Mouse (Mus musculus) hindbrain, embryonic 10.5 days (tissue): Measurements from ENCODE around the gene Nsf. TPM values are rescaled to one million over a fixed set of nuclear protein-coding genes. Genes with fewer than 3 reads are reported as not detected.

Source experiments
- DNase-seq: peaks from one replicate; pipeline ENCODE4 v3.0.0-alpha.2; 2017; ENCODE audit warnings: low spot score
- H3K27ac ChIP-seq: fragments of 300-500 bp; sonication (generic); 2 replicates; pipeline ENCODE4 v1.5.1; 2016; ENCODE audit warnings: mild to moderate bottlenecking, moderate library complexity
- H3K27me3 ChIP-seq: fragments of 300-500 bp; sonication (generic); 2 replicates; pipeline ENCODE4 v1.6.1; 2016; ENCODE audit warnings: mild to moderate bottlenecking; ENCODE audit not compliant: poor library complexity, insufficient read depth, severe bottlenecking
- H3K36me3 ChIP-seq: fragments of 300-500 bp; sonication (generic); 2 replicates; pipeline ENCODE4 v1.6.1; 2016; ENCODE audit warnings: mild to moderate bottlenecking, moderate library complexity
- H3K4me1 ChIP-seq: fragments of 300-500 bp; sonication (generic); replicated peaks from 2 replicates; pipeline ENCODE4 v1.6.1; 2016; ENCODE audit warnings: mild to moderate bottlenecking
- H3K4me3 ChIP-seq: fragments of 300-500 bp; sonication (generic); 2 replicates; pipeline ENCODE4 v1.5.1; 2016; ENCODE audit warnings: mild to moderate bottlenecking, moderate library complexity
- H3K9me3 ChIP-seq: fragments of 300-500 bp; sonication (generic); 2 replicates; pipeline ENCODE4 v1.6.1; 2016; ENCODE audit warnings: mild to moderate bottlenecking, moderate library complexity
- WGBS: fragments of 180-500 bp; shearing (Covaris S2); methylation state at CpG from one replicate; pipeline ENCODE4 v1.1.7; 2016; 5-methylcytosine and 5-hydroxymethylcytosine counted together
- polyA plus RNA-seq: library from polyadenylated mRNA; unstranded; fragments of >200 nt; fragmentation: Nextera tagmentation; extraction: Ambion mirVana; gene quantifications from 2 replicates; pipeline ENCODE4 v1.2.1, GENCODE M21; 2016

Nsf gene
- polyA plus RNA-seq, 1 experiment from 2014 or later, result 53.1 TPM

DNA sequence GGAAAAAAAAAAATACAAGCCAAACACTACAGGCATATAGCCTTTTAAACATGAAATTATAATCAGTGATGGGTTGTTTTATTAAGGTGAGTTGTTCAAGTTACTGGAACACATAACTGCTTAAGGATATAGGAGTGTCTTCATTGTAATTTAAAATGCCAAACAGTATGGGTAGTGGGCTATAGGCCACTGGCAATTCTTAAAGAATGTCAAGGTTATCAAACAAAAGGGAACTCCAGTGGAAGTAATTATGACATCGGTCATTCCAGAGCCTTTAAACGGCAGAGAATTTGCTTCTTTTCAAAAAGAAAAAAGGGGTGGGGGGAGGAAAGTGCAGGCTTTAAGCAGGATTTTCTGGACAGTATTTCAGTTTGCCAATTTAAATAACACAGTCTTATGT lies 18.1 kb downstream of the Nsf start:
- Histone ChIP-seq H3K4me1 (peaks cover 5% of the 10 kb centered on the region; the same call in 1 of the 2 replicates), H3K36me3 (peaks cover 2% of the 10 kb centered on the region; the same call in 1 of the 2 replicates), H3K4me3 (no peak overlapping the region), H3K27ac (no peak overlapping the region), H3K27me3 (no peaks in the 10 kb centered on the region), H3K9me3 (no peaks in the 10 kb centered on the region)
- DNase-seq, result no peak
- WGBS, result 60% methylated on average over 2 of the region's 2 CpGs

DNA sequence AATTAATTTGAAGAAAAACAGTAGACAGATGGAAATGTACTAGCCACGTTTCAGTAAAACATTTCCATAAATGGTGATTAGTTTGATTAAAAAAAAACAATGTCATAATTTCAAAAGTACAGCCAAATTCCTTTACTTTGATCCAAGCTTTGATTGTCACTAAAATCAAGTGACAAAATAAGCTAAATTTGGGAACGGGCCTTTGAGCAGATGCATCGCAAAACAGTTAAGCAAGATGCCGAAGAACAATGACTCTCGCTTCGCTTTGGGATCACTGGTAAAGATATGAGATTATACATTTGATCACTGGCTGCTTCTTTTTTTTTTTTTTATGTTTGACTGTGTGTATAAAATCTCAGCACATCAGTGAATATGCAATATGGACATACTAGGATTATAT lies 20.0 kb downstream of the Nsf start:
- DNase-seq, result no peak
- no peak overlapping the region for H3K4me3 ChIP-seq
- H3K27me3 ChIP-seq, result no peaks in the 10 kb centered on the region
- peaks cover 7% of the 10 kb centered on the region for H3K36me3 ChIP-seq
- WGBS, result 95% methylated on average over 6 of the region's 6 CpGs
- H3K27ac ChIP-seq, result no peak overlapping the region
- H3K4me1 ChIP-seq, result peaks cover 5% of the 10 kb centered on the region; the same call in 1 of the 2 replicates
- H3K9me3 ChIP-seq, result no peaks in the 10 kb centered on the region

DNA sequence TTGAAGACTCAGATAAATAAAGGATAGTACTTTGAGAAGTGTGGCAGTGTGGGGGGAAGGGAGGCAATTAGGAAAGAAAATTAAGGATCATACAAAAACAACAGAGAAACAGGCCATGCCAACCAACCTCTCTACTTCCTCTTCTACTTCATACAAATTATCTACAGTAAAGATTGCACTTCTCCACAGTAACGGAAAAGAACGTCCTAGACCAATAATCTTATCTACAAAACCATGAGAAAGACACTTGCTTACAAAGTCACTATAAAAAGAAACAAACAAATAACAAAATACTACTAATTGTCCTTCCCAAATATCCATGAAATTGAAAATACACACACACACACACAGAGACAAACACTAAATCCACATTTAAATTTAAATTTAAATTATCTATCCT lies 29.9 kb downstream of the Nsf start:
- WGBS, result 91% methylated on average over 2 of the region's 2 CpGs
- Histone ChIP-seq H3K4me3 (no peak overlapping the region), H3K27me3 (no peaks in the 10 kb centered on the region), H3K36me3 (peaks cover 51% of the 10 kb centered on the region), H3K4me1 (no peaks in the 10 kb centered on the region), H3K27ac (no peak overlapping the region), H3K9me3 (no peaks in the 10 kb centered on the region)
- no peak for DNase-seq

DNA sequence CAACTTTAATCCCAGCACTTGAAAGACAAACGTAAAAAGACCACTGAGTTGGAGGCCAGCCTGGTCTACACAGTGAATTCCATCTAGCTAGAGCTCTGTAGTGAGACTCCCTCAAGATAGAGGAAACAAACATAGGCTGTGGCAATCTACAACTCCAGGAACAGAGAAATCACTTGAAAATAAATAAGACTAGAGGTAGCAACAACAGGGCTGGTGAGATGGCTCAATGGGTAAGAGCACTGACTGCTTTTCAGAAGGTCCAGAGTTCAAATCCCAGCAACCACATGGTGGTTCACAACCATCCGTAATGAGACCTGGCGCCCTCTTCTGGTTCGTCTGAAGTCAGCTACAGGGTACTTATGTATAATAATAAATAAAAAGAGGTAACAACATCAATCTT lies 30.6 kb downstream of the Nsf start:
- 88% methylated on average over 4 of the region's 4 CpGs for WGBS
- Histone ChIP-seq H3K27me3 (no peaks in the 10 kb centered on the region), H3K4me3 (no peak overlapping the region), H3K4me1 (no peaks in the 10 kb centered on the region), H3K36me3 (peaks cover 46% of the 10 kb centered on the region), H3K27ac (no peak overlapping the region), H3K9me3 (no peaks in the 10 kb centered on the region)
- no peak for DNase-seq

DNA sequence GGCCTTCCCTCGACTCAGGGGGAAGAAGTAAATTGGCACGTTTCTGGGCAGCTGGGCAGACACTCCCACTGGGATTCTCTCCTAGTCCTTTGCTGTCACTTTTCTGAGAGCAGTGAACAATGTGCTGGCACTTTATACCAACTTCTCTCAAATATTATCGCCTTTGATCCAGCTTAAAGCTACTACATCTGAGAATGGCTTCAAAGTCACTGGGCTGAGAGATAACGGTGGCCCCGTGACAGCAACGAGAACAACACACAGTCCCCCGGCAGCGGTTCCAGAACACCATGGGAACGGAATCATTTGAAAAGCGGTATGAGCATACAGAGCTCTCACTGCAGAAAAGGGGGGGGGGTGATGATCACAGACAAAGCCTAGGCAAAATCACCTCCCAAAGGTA lies 31.0 kb downstream of the Nsf start:
- no peak for DNase-seq
- Histone ChIP-seq H3K4me1 (no peaks in the 10 kb centered on the region), H3K27me3 (no peaks in the 10 kb centered on the region), H3K27ac (no peak overlapping the region), H3K9me3 (no peaks in the 10 kb centered on the region), H3K4me3 (no peak overlapping the region), H3K36me3 (peaks cover 46% of the 10 kb centered on the region)
- WGBS, result 92% methylated on average over 10 of the region's 10 CpGs

DNA sequence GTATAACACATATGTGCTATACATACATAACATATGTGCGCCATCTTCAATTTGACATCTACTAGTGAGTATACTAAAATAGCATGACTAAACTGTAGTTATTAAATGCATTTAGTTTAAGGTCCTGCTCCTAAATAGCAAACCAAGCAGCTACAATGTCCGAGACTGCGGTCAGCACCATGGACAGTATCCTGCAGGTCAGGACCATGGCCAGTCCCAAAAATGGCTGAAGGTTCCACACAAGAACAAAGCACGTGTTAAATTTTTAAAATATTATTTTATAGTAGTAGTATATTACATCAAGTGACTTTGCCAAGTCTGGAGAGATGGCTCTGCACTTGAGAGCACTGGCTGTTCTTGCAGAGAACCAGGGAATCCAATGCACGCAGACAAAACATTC lies 33.2 kb downstream of the Nsf start:
- Histone ChIP-seq H3K9me3 (no peaks in the 10 kb centered on the region), H3K27ac (no peak overlapping the region), H3K4me1 (no peaks in the 10 kb centered on the region), H3K36me3 (peaks cover 39% of the 10 kb centered on the region), H3K4me3 (no peak overlapping the region), H3K27me3 (no peaks in the 10 kb centered on the region)
- WGBS, result 76% methylated on average over 5 of the region's 5 CpGs
- peak; percentile 41 for DNase-seq

DNA sequence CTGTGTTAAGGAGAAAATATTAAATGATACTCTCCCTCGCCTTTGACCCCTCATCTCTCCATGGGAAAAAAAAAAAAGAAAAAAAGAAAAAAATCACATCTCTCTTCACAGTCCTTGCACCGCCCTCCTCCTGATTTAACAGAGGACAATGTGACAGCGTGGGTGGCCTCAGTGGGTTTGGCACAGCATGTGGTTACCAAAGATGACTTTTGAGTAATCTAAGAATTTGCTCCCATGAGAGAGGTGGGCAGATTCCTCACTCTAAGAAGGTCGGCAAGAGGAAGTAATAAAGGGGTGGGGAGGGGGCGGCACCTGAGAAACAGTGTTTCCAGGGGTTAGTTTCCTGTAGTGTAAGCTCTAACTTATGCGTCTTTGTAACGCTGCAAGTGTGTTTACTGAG lies 37.0 kb downstream of the Nsf start:
- Histone ChIP-seq H3K27me3 (no peaks in the 10 kb centered on the region), H3K4me1 (no peaks in the 10 kb centered on the region), H3K27ac (no peak overlapping the region), H3K9me3 (no peaks in the 10 kb centered on the region), H3K4me3 (no peak overlapping the region), H3K36me3 (peaks cover 46% of the 10 kb centered on the region)
- no peak for DNase-seq
- WGBS, result 85% methylated on average over 7 of the region's 7 CpGs

DNA sequence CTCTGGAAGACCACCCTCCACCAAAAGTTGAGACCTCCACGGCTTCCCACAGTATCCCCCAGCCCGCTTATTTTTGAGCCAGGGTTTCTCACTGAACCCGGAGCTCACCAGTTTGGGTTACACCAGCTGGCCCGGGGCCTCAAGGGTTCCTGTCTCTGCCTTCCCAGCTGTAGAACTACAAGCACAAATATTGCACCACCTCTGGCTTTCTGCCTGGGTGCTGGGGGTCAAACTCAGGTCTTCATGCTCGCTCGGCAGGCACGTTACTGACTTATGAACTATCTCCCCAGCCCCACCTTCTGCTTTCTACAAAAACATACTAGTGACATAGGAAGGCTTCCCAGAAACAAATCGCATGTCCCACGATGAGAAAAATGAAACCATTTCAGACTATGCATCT lies 38.2 kb downstream of the Nsf start:
- no peaks in the 10 kb centered on the region for H3K9me3 ChIP-seq
- H3K36me3 ChIP-seq, result peaks cover 49% of the 10 kb centered on the region
- H3K4me1 ChIP-seq, result no peaks in the 10 kb centered on the region
- no peak for DNase-seq
- H3K4me3 ChIP-seq, result no peak overlapping the region
- WGBS, result 97% methylated on average over 9 of the region's 9 CpGs
- H3K27me3 ChIP-seq, result no peaks in the 10 kb centered on the region
- H3K27ac ChIP-seq, result no peak overlapping the region

DNA sequence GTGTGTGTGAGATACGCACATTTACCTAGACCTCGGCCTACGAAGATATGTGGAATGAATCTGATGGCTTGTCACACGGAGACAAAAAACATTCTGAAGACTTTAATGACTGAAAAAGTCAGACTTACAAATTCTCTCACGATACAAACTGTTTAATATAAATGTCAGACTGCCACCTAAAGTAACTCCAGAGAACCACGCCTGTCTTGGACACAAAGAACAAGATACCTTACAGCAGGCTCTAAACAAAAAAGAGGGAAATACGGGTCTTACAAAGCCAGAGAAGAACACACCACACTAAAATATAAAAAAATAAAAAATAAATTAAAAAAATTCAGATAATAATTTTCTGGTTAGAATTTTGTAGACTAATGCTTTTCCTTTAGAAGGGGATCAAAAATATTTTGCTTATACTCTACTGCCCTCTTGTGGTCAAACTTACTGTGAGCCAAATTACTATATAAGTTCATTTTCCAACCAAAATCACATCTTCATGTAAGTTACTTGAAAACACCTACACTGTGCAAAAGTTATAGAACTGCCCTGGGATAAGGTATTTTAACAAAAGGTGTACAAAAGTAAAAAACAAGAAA lies 42.8 kb downstream of the Nsf start:
- H3K27ac ChIP-seq, result no peak overlapping the region

DNA sequence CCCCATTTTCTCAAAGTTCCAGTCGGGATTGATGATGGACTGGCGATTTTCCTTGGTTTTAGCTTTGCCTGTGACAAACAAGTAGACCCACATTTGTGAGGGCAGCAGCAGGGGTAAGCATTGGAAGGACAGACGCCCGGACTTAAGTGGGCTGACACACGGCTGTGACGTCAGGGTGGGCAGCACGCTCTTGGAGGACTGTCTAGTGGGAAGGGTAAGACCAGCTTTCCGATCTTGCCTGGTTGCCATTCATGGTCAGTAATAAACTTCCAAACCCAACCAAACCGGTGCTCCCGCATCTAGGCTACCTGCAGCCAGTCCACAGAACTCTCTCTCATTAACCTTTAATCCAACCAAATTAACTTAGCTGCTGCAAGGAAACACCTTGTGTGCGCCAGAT lies 43.3 kb downstream of the Nsf start:
- H3K9me3 ChIP-seq, result no peaks in the 10 kb centered on the region
- H3K27ac ChIP-seq, result 0 out of 2 replicates have a peak overlapping the region, but pooled peaks have one; percentile 35
- no peak for DNase-seq
- whole genome bisulfite sequencing, result 94% methylated on average over 11 of the region's 11 CpGs
- H3K27me3 ChIP-seq, result no peaks in the 10 kb centered on the region
- peaks cover 62% of the 10 kb centered on the region for H3K36me3 ChIP-seq
- peaks cover 9% of the 10 kb centered on the region for H3K4me1 ChIP-seq
- no peak overlapping the region for H3K4me3 ChIP-seq

More for the DNA sequence above, 42.8 kb downstream of the Nsf start:
- peaks cover 68% of the 10 kb centered on the region for H3K36me3 ChIP-seq
- no peaks in the 10 kb centered on the region for H3K9me3 ChIP-seq
- H3K4me1 ChIP-seq, result peaks cover 9% of the 10 kb centered on the region
- no peak overlapping the region for H3K4me3 ChIP-seq
- DNase-seq, result no peak
- no peaks in the 10 kb centered on the region for H3K27me3 ChIP-seq
- 69% methylated on average over 7 of the region's 7 CpGs for WGBS

DNA sequence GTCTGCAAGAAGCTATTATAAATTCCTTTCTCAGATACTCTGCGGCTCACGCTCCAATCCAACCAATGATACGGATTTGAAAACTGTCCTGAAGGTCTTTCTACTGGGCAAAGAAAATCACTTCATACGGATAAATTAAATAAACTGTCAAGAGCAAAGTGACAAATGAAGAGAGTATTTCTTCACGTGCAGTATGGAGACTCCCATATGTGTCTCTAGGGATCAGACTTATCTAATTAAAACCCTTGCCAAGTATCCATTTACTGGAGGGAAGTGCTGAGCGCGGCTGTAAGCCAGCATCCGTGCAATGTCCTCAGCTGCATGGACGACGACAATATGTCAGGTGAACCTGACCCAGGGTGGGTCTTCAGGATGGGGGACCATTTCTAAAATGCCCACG lies 44.0 kb downstream of the Nsf start:
- Histone ChIP-seq H3K27ac (no peak overlapping the region), H3K4me3 (no peak overlapping the region), H3K9me3 (no peaks in the 10 kb centered on the region), H3K27me3 (no peaks in the 10 kb centered on the region), H3K36me3 (peaks cover 56% of the 10 kb centered on the region), H3K4me1 (peaks cover 9% of the 10 kb centered on the region)
- no peak for DNase-seq
- WGBS, result 91% methylated on average over 11 of the region's 11 CpGs

DNA sequence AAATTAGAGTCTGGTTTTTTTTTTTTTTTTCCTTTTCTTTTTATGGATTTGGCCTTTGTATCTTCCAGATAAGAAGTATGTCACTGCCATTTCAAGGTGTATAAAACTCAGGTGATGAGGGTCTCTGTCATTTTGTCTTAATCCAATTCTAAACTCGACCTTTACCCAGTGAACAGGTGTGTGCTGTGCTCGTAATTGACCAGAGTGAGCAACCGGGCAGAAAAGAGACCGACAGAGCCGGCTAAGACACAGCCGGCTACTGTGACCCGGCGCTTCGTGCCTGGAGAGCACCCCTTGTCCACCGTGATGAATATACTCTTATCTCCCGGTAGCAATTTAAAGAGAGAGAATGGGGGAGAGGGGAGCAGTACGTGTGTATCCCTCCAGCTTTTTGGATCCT lies 44.5 kb downstream of the Nsf start:
- WGBS, result 91% methylated on average over 12 of the region's 12 CpGs
- peaks cover 9% of the 10 kb centered on the region for H3K4me1 ChIP-seq
- no peak overlapping the region for H3K27ac ChIP-seq

DNA sequence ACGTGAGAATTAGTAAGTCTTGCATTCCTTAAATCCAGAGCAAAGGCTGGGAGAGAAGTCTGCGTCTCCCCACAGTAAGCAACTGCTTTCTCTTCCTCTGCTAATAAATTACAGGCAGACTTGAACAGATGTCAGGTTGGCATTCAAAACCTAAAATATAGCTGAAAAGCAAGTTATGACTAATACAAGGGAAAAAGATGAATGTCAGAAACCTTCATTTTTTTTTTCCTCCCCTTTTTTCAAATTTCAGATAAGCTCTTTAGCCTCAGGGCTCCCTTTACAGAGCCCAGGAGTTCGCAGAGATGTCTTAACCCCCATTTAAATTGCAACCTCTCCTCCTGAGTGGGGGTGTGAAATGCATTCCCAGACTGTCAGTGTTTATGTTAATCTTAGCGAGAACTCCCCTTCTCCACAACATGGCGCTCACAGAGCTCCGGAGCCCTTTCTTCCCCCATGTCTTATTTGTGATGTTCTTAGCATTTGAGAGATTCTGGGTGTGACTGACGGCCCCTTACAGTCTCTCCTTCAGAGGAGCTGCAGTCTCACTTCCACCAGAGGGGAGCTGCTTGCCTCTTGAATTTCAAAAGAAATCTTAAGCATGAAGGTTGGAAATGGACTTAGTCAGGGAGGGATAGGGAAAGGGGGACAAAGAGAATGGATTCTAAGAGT lies 47.7 kb downstream of the Nsf start:
- peak overlapping the region; percentile 62; the same call in 1 of the 2 replicates for H3K27ac ChIP-seq
- DNase-seq, result no peak
- WGBS, result 51% methylated on average over 7 of the region's 7 CpGs
- H3K4me1 ChIP-seq, result peaks cover 9% of the 10 kb centered on the region
- no peaks in the 10 kb centered on the region for H3K9me3 ChIP-seq
- H3K36me3 ChIP-seq, result peaks cover 28% of the 10 kb centered on the region
- H3K4me3 ChIP-seq, result no peak overlapping the region
- H3K27me3 ChIP-seq, result no peaks in the 10 kb centered on the region

More for the DNA sequence above, 44.5 kb downstream of the Nsf start:
- no peaks in the 10 kb centered on the region for H3K27me3 ChIP-seq
- no peak overlapping the region for H3K4me3 ChIP-seq
- peaks cover 51% of the 10 kb centered on the region for H3K36me3 ChIP-seq
- no peaks in the 10 kb centered on the region for H3K9me3 ChIP-seq
- no peak for DNase-seq
